Mouse (Mus musculus): ENCODE measurements at regions not wholly inside any gene's neighbourhood (a gene's known extent, or its start where the extent isn't known, plus 50 kb on each side); places are given as distances from the start of the nearest gene placed in this dataset.

DNA sequence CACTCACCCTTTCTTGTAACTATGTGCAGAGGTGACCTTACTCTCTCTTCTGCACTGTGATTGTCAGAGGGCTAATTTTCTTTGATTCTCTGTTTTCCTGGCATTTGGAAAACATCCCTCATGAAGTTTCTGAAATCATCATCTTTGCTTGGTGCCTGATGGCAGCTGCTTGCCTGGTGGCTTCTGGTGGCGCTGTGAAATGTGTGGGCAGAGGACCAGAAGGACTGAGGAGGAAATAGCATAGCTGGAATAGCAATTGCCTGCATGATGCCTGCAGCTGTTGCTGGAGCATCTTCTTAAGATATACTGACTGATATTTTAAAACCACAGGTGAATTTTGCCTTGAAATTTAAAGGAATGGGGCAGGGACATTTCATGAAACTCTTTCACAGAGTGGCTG is 502.6 kb upstream of the Pkn2 start:
- Histone ChIP-seq H3K36me3 (no peaks in the 10 kb centered on the region), H3K4me1 (replicated peaks) (no peaks in the 10 kb centered on the region), H3K9me3 (no peaks in the 10 kb centered on the region), H3K27me3 (ENCODE audit: insufficient read depth, poor library complexity, severe bottlenecking) (no peaks in the 10 kb centered on the region), H3K4me3 (no peak overlapping the region), H3K27ac (no peak overlapping the region)
- no peak for DNase-seq (ENCODE audit: low spot score)
- WGBS: 90% methylated on average over 1 of the region's 1 CpGs

DNA sequence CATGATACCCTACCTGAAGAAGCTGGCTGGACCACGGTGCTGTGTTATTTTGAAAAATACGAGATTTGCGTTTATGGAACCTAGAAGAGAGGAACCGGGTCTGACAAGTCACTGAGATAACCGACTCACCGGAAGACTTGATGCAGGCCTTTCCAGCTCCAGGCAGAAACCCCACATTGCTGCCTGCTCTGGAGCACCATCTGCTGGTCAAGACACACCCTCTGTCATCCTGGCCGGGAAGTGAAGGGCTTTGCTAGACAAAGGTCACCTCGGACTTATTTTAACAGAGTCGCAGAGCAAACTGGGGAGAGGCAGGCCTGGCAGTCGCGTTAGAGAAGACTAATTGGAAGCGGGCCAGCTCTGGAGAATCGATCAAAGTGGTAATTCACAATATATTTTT is 497.4 kb upstream of the Pkn2 start:
- WGBS: 17% methylated on average over 13 of the region's 13 CpGs
- DNase-seq (ENCODE audit: low spot score): peak; percentile 84
- no peak overlapping the region for H3K4me3 ChIP-seq
- no peaks in the 10 kb centered on the region for H3K36me3 ChIP-seq
- no peaks in the 10 kb centered on the region for H3K9me3 ChIP-seq
- H3K4me1 ChIP-seq (replicated peaks): no peaks in the 10 kb centered on the region
- H3K27ac ChIP-seq: no peak overlapping the region
- H3K27me3 ChIP-seq (ENCODE audit: insufficient read depth, poor library complexity, severe bottlenecking): no peaks in the 10 kb centered on the region

DNA sequence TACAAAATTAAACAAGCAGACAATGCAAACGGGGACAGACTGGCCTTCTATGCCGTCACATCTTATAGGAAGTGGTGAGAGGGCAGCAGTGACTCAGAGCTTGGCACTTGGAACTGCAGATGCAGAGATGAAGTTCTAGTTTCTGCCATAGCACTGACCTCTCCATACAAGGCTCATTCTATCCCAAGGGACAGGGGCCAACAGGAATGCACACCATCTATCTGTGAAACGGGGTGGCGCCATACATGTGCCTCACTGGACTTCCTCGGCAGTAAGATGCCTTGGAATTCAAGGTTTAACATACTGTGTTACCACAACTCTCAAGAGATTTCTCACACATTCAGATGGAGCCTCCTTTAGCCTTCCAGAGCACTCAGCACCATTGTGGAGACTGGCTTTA is 495.6 kb upstream of the Pkn2 start:
- Histone ChIP-seq H3K27me3 (ENCODE audit: insufficient read depth, poor library complexity, severe bottlenecking) (no peaks in the 10 kb centered on the region), H3K4me1 (replicated peaks) (no peaks in the 10 kb centered on the region), H3K27ac (no peak overlapping the region), H3K9me3 (no peaks in the 10 kb centered on the region), H3K36me3 (no peaks in the 10 kb centered on the region), H3K4me3 (no peak overlapping the region)
- no peak for DNase-seq (ENCODE audit: low spot score)
- WGBS: 91% methylated on average over 5 of the region's 5 CpGs

DNA sequence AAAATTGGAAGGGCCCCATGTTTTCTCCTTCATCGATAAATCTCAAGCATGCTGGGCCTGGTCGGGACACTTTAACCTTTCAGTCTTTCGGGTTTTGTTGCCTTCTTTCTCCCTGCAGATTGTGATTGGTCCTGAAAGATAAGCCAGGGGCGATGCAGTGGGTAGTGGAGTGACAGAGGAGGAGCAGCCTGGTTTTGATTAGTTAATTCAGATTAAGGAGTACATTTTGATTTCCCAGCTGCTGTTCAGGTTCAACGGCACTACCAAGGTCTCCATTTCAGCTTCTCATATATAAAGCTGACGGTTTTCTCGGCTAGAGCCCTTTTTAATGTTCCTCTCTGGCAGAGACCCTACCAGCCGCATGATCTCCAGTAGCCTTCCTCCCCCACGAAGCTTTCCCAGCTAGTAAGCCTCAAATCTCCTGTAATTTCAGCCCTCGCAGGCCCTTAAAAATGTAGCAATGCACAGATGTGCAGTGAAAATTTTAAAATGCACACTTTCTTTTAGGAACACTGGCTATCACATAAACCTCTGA is 493.8 kb upstream of the Pkn2 start:
- H3K4me1 ChIP-seq (replicated peaks): no peaks in the 10 kb centered on the region
- WGBS: 73% methylated on average over 10 of the region's 10 CpGs
- H3K27ac ChIP-seq: no peak overlapping the region
- no peak overlapping the region for H3K4me3 ChIP-seq
- no peaks in the 10 kb centered on the region for H3K9me3 ChIP-seq
- no peak for DNase-seq (ENCODE audit: low spot score)
- H3K27me3 ChIP-seq (ENCODE audit: insufficient read depth, poor library complexity, severe bottlenecking): no peaks in the 10 kb centered on the region
- no peaks in the 10 kb centered on the region for H3K36me3 ChIP-seq

DNA sequence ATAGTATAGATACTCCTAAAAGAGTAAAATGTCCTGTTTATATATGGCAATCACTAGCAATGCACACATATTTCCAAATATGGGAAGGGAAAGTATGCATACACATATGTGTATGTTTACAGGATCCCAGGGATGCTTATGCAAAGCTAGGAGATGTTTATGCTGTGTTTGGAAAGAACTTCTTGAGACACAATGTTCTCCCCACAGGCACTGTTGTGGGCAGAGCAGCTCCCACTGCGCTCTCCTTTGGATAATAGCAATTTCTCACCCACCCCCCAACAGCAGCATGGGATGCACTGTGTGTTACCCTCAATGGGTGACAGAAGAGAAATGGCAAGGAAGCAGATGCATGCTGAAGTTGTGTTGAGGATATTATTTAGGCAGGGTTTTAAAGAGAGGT is 491.7 kb upstream of the Pkn2 start:
- Histone ChIP-seq H3K9me3 (no peaks in the 10 kb centered on the region), H3K36me3 (no peaks in the 10 kb centered on the region), H3K4me3 (no peak overlapping the region), H3K27ac (no peak overlapping the region), H3K4me1 (replicated peaks) (no peaks in the 10 kb centered on the region), H3K27me3 (ENCODE audit: insufficient read depth, poor library complexity, severe bottlenecking) (no peaks in the 10 kb centered on the region)
- WGBS: 100% methylated on average over 1 of the region's 1 CpGs
- DNase-seq (ENCODE audit: low spot score): no peak

DNA sequence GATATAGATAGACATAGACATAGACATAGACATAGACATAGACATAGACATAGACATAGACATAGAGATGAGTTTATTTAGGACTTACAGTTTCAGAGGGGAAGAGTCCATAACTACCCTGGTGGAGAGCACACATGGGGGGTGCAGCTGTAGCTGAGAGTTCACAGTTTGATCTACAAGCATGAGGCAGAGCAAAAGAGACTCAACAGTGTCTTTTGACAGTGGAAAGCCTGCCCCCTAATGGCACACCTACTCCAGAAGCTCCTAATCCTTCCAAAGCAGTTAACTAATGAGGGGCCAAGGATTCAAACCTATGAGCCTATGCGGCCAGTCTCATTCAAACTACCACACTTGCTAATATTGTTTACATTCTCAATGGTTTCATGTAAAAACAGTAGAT is 487.2 kb upstream of the Pkn2 start:
- WGBS: 97% methylated on average over 1 of the region's 1 CpGs
- Histone ChIP-seq H3K27me3 (ENCODE audit: insufficient read depth, poor library complexity, severe bottlenecking) (no peaks in the 10 kb centered on the region), H3K4me1 (replicated peaks) (no peaks in the 10 kb centered on the region), H3K36me3 (no peaks in the 10 kb centered on the region), H3K4me3 (no peak overlapping the region), H3K27ac (no peak overlapping the region), H3K9me3 (no peaks in the 10 kb centered on the region)
- no peak for DNase-seq (ENCODE audit: low spot score)

DNA sequence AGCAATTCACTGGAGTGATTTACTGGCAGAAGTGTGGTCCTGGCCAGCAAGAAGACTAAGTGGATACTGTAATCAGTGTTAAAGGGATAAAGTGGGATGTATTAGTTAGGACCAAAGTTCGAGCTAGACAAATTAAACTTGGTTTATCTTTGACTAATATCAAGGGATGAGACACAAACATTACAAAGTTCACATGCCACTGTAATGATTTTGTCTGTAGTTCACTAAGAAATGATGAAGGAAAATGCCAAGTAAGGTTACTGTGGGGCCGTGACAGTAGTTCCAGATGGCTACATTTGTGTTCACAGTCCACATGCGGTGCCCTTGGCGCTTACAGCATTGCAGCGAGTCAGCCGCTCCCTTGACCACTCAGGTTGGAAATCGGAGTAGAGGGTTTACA is 458.2 kb upstream of the Pkn2 start:
- no peaks in the 10 kb centered on the region for H3K27me3 ChIP-seq (ENCODE audit: insufficient read depth, poor library complexity, severe bottlenecking)
- no peak for DNase-seq (ENCODE audit: low spot score)
- no peaks in the 10 kb centered on the region for H3K36me3 ChIP-seq
- no peak overlapping the region for H3K27ac ChIP-seq
- 92% methylated on average over 7 of the region's 7 CpGs for WGBS
- no peaks in the 10 kb centered on the region for H3K9me3 ChIP-seq
- no peaks in the 10 kb centered on the region for H3K4me1 ChIP-seq (replicated peaks)
- H3K4me3 ChIP-seq: no peak overlapping the region

DNA sequence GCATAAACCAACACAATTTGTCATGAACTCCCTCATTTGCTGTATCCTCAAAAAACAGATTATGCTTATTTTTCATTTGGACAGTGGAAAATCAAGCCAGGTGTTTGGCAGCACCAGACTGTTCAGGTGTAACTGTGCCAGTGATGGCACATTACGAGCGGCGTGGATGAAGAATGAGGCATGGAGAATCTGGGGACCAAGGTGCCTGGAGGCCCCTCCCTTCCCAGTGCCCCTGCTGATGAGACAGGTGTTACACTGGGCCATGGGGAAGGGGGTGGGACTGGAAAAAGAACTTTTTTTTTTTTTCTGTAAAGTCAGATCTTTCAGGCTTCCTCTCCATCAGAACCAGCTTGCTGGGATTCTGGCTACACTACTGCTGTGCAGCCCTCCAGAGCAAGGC is 451.5 kb upstream of the Pkn2 start:
- H3K27me3 ChIP-seq (ENCODE audit: insufficient read depth, poor library complexity, severe bottlenecking): no peaks in the 10 kb centered on the region
- DNase-seq (ENCODE audit: low spot score): no peak
- no peak overlapping the region for H3K27ac ChIP-seq
- H3K4me3 ChIP-seq: no peak overlapping the region
- H3K9me3 ChIP-seq: no peaks in the 10 kb centered on the region
- H3K4me1 ChIP-seq (replicated peaks): no peaks in the 10 kb centered on the region
- whole genome bisulfite sequencing: 95% methylated on average over 3 of the region's 3 CpGs
- H3K36me3 ChIP-seq: no peaks in the 10 kb centered on the region

DNA sequence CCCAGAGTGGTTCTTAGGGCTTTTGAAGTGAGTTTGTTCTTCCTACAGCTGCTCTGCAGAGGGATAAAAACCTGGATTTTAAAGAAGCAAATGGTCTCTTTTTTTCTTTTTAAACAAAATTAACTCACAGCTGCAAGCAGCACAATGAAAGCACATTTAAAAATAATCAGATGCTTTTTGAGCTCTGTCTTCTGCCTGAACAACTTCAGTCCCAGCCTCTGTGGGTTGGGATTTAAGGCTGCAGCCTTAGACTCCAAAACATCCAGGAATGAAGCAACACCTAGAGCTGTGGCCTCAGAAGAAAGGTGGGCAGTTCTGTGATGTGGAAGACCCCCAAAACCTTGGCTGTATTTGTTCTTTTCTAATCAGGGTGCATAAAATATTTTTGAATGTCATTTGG is 446.7 kb upstream of the Pkn2 start:
- H3K4me1 ChIP-seq (replicated peaks): no peaks in the 10 kb centered on the region
- DNase-seq (ENCODE audit: low spot score): no peak
- H3K9me3 ChIP-seq: no peaks in the 10 kb centered on the region
- H3K27me3 ChIP-seq (ENCODE audit: insufficient read depth, poor library complexity, severe bottlenecking): no peaks in the 10 kb centered on the region
- H3K4me3 ChIP-seq: no peak overlapping the region
- no peaks in the 10 kb centered on the region for H3K36me3 ChIP-seq
- no peak overlapping the region for H3K27ac ChIP-seq

DNA sequence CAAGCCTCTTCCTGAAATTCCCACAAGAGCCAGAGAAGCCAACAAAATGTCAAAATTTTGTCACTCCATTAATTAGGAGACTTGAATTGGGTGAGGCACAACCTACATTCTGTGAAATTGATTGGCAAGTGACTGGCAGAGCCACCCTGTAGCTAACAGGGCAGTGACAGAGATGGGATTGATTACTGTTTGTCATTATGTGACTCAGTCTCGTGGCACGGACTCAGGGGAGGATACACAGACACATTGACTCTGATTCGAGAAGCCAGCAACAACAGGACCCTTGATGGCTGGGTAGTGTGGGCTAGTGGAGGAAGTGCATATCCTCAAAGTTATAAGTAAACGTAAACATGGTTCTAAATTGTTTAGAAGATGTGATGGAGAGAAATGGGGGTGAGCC is 445.8 kb upstream of the Pkn2 start:
- Histone ChIP-seq H3K27ac (no peak overlapping the region), H3K27me3 (ENCODE audit: insufficient read depth, poor library complexity, severe bottlenecking) (no peaks in the 10 kb centered on the region), H3K36me3 (no peaks in the 10 kb centered on the region), H3K4me1 (replicated peaks) (peaks cover 5% of the 10 kb centered on the region; the same call in 1 of the 2 replicates), H3K4me3 (no peak overlapping the region), H3K9me3 (no peaks in the 10 kb centered on the region)
- WGBS: 73% methylated on average over 4 of the region's 4 CpGs
- DNase-seq (ENCODE audit: low spot score): no peak

DNA sequence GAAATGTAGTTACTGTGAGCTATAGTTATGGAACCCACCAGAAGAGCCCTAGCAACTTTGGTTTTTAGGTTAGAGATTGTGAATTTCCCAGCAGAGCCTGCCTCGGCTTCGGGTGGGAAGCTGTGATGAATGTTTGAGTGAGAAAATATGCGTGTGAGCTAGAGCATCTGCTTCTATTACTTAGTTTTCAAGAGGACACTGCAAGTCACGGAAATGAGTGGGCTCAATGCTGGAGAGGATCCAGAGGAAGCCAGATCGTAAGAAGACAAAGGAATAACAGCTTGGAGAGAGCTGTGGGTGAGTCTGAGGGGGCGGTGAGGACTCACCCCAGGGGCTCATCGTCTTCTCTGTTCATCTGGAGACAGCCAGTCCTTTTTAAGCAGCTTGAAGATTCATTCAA is 434.7 kb upstream of the Pkn2 start:
- no peaks in the 10 kb centered on the region for H3K4me1 ChIP-seq (replicated peaks)
- H3K27ac ChIP-seq: no peak overlapping the region
- H3K9me3 ChIP-seq: no peaks in the 10 kb centered on the region
- WGBS: 71% methylated on average over 7 of the region's 7 CpGs
- no peaks in the 10 kb centered on the region for H3K36me3 ChIP-seq
- no peak overlapping the region for H3K4me3 ChIP-seq
- no peak for DNase-seq (ENCODE audit: low spot score)
- H3K27me3 ChIP-seq (ENCODE audit: insufficient read depth, poor library complexity, severe bottlenecking): no peaks in the 10 kb centered on the region

DNA sequence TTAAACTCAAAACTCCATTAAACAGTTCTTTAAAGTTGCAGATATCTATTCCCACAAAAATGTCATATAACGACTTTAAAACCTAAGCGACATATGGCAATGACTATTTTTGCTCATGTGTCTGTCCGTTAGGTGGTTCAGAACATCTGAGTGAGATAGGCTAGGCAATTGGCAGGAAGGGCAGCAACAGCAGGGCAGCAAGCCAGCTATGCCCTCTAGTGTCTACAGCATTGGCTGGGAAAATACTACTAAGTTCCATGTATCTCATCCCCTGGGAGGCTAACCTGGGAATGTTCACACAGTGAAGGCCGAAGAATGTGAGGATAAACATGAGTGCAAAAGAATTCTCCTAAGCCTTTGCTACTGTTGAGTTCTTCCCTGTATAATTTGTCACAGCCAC is 410.0 kb upstream of the Pkn2 start:
- Histone ChIP-seq H3K4me3 (no peak overlapping the region), H3K9me3 (no peaks in the 10 kb centered on the region), H3K4me1 (replicated peaks) (no peaks in the 10 kb centered on the region), H3K27ac (no peak overlapping the region), H3K27me3 (ENCODE audit: insufficient read depth, poor library complexity, severe bottlenecking) (no peaks in the 10 kb centered on the region), H3K36me3 (no peaks in the 10 kb centered on the region)
- no peak for DNase-seq (ENCODE audit: low spot score)
- 84% methylated on average over 4 of the region's 4 CpGs for WGBS

DNA sequence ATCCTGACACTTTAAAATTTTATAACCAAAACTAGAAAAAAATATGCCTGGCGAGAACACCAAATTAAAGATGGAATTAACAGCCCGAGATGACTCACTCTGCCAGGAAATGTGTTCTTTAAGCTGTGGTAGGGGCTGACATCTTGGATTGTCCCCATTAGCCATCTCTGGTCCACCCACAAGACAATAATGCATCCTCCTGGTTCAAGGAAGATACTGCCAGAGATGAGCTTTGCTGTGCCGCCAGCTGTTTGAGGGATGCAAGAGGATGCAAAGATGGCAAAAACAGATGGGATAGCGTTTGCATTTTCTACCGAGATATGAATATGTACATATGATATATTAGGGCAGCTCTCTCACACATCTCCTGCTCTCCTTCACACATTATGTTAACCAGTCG is 382.3 kb upstream of the Pkn2 start:
- 91% methylated on average over 6 of the region's 6 CpGs for WGBS
- Histone ChIP-seq H3K4me1 (replicated peaks) (no peaks in the 10 kb centered on the region), H3K4me3 (no peak overlapping the region), H3K36me3 (no peaks in the 10 kb centered on the region), H3K9me3 (no peaks in the 10 kb centered on the region), H3K27ac (no peak overlapping the region), H3K27me3 (ENCODE audit: insufficient read depth, poor library complexity, severe bottlenecking) (no peaks in the 10 kb centered on the region)
- no peak for DNase-seq (ENCODE audit: low spot score)

DNA sequence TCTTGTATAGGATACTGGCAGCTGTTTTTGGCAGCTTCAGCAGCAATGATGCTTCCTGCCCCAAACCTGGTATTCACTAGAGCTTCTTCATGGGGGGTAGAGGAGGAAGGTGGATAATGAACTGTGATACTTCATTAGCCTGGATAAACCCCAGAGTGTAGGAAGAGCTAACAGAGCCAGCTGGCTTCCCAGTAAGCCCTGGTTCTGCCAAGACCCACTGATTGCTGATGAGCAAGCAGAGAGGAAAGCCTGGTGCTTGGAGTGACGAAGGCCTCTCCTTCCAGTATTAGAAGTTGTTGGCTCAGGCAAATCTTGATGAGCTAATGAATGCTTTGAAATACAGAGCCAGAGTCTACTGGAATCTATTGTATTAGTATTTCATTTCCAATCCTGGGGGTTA is 370.8 kb upstream of the Pkn2 start:
- no peaks in the 10 kb centered on the region for H3K36me3 ChIP-seq
- H3K27me3 ChIP-seq (ENCODE audit: insufficient read depth, poor library complexity, severe bottlenecking): no peaks in the 10 kb centered on the region
- H3K27ac ChIP-seq: no peak overlapping the region
- DNase-seq (ENCODE audit: low spot score): no peak
- 91% methylated on average over 1 of the region's 1 CpGs for WGBS
- no peaks in the 10 kb centered on the region for H3K9me3 ChIP-seq
- no peak overlapping the region for H3K4me3 ChIP-seq
- H3K4me1 ChIP-seq (replicated peaks): no peaks in the 10 kb centered on the region

Measured in hindbrain, embryonic 10.5 days (tissue).